Mouse (Mus musculus): Measurements from ENCODE around the gene Efcab2. TPM values are rescaled to one million over a fixed set of nuclear protein-coding genes. Genes with fewer than 3 reads are reported as not detected.

Gene Efcab2
- total RNA-seq, 2 experiments from 2014 or later, result 107 to 111 TPM

GRCm38 (mm10) chr1:178483854-178484253, 78.0 kb downstream of the Efcab2 start:
- no peak for DNase-seq

DNA sequence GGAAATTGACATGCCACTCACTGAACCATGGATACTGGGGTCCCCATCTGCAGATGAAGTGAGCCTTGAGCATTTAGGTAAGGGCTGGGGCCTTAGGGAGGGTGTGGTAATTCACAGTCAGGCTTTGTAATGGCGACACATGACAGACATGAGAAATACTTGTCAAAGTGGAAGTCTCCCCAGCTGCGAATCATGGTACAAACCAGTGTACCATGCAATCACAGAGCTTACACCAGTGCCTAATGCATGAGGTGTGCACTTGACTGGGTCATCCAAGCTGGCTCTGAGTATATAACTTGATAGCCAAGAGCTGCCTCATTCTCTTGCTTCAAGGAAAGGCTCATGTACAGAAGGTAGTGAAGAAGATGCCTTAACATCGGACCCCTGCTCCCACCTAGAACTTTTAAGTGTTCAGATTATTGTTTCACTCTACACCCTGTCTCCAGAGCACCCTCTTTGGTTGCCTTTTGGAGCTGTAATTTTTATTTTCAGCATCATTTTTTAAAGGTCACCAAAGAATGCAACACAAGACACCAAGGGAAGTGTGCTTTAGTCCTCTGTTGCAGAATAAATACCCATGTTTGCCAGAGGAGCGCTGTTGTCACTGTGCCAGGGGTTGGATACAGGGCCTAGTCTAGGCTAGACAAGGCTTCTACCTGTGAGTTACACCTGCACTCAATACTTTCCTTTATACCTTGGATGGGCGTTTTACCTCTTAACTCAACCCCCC, 79.4 kb downstream of the Efcab2 start:
- DNase-seq, result no peak

DNA sequence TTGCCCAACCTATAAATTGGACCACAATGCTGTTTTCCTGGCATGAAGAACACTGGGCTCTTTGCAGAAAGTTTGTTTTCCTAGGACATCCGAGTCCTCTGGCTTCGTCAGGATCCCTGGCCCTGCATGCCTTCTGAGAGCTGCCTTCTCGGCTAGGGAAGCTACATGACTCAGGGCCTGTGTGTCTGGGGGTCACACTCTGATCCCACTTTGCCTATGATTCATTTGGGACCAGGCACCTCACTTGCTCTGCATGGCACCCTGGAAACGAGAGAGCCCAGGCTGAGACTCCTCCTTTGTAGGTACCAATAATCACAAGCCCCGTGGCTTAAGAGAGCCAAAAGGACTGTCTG, 80.0 kb downstream of the Efcab2 start:
- no peak for DNase-seq

GRCm38 (mm10) chr1:178486828-178487227, 80.9 kb downstream of the Efcab2 start:
- peak in 1 of 2 experiments; percentile 23 for DNase-seq

GRCm38 (mm10) chr1:178489127-178489526, 83.2 kb downstream of the Efcab2 start:
- no peak for DNase-seq

- DNase-seq, result no peak
Measured at GRCm38 (mm10) chr1:178491733-178492132, 85.8 kb downstream of the Efcab2 start.

- DNase-seq, result no peak
Measured at GRCm38 (mm10) chr1:178492493-178492892, 86.6 kb downstream of the Efcab2 start.

DNA sequence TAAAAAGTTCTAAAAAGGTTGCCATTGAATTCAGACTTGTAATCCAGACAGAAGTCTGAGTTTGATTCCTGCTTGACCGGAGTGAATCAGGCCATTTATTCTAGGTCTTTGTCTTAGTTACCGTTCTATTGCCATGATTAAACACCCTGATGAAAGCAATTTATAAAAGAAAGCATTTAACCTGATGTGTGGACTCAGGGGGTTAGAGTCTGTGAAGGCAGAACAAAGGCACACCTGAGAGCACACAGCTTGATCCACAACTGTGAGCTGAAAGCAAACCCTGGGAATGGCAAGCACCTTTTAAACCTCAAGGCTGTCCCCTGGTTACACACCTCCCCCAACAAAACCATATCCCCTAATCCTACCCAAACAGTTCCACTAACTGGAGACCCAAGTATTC, 90.3 kb downstream of the Efcab2 start:
- DNase-seq, result no peak

DNA sequence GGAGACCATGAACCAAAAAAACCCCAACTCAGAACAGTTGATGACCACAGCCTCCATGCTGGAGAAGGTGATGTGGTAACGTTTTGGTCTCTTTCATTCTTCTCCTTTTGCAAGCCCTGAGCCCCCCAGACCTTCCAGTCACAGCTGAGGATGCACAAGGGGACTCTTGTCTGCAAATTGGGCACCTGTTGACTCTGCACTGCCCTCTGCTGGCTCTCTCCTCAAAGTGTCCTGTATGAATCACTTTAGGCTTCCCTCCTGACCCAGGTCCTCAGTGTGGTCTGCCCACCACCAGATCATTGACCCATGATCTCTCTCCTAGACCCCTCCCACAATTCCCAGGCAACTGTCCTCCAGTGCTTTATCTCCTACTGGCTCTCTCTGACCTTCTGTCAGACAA, 91.0 kb downstream of the Efcab2 start:
- peak; percentile 17 to 55 for DNase-seq

GRCm38 (mm10) chr1:178506938-178507337, 101.1 kb downstream of the Efcab2 start:
- DNase-seq, result no peak

GRCm38 (mm10) chr1:178512323-178513031, 106.6 kb downstream of the Efcab2 start:
- no peak for DNase-seq

- DNase-seq, result no peak
Measured at GRCm38 (mm10) chr1:178513954-178514353, 108.1 kb downstream of the Efcab2 start.

GRCm38 (mm10) chr1:178515839-178516238, 110.0 kb downstream of the Efcab2 start:
- DNase-seq, result no peak

GRCm38 (mm10) chr1:178522389-178522788, 116.5 kb downstream of the Efcab2 start:
- DNase-seq, result peak; percentile 24 to 45

DNA sequence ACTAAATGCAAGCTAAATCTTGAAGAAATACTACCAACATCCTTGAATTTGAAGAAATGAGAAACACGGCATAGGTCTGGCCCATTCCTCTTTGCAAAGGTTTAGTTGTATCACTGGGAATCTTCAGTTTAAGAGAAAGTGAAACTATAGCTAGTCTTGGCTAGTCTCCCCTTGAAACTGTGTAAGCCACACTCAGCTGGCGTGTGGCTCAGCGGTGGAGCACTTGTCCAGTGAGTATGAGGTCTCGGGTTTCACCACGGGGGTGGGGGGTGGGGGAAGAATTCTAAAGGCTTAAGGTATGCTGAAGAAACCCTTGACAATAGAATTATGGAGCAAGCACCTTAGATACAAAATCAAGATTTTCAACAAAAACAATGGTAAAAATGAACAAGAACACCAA, 117.3 kb downstream of the Efcab2 start:
- no peak for DNase-seq

DNA sequence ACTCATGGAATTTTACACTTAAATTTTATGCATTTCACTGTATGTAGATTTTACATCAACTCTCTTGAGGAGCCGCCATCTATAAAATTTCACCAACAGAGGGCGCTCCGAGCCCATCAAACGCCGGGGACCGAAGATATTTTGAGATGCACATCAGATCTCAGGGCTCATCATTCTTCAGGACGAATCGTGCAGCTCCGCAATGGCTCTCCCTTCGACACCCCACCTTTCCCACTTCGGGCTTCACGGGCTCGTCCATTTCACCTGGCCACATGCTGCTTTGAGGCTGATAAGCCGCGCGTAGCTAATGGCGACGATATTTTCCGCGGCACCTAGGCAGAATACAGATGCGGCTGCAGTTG, 121.3 kb downstream of the Efcab2 start:
- peak; percentile 45 to 85 for DNase-seq

- DNase-seq, result peak; percentile 35 to 59
Measured at GRCm38 (mm10) chr1:178527547-178528361, 121.9 kb downstream of the Efcab2 start.

DNA sequence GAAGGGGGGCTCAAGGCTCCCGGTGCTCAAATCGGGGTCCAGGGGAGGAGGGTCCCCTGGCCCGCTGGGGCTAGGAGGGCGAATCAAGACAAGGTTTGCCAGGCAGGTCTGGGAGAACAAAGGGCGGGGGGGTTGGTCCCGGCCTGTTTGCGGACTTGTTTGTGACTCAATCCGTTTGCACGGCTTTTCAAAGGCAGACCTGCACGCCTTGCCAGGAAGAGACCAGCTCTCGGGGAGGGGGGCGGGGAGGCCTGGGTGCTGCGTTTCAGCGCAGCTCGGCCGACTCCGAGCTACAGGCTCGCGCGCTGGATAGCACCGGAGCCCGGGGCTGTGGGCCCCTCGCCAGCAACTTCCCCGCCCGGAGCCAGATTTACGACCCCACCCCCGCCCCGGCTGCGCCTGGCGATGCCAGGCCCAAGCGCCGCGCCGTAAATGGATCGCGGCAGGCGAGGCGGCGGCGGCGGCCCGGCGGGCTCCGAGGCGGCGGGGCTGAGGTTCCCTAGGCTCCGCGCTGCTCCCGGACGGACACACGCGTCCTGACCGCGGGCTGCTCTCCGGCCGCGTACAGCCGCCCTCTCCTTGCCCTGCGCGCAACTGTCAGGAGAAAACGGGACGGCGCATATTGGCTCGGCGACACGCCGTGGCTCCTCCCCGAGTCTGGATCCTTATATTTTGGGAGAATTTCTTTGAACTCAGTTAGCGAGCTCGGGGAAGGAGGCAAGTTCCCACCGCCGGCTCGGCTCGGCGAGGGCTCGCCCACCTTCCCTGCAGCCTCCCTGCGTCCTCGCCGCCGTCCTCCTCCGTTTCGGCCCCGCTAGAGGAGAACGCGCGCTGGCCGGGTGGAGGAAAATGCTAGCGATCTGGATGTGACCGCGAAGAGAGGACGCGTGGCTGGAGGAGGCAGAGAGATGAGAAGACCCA, 122.8 kb downstream of the Efcab2 start, which contains the start of gene Kif26b:
Gene Kif26b (plus strand): TSS at position 695 of the 921 bp plus-strand sequence.
- DNase-seq, result peak; percentile 24 to 55

- peak in 1 of 2 experiments; percentile 18 for DNase-seq
Measured at GRCm38 (mm10) chr1:178529512-178530300, 123.8 kb downstream of the Efcab2 start.

- DNase-seq, result peak; percentile 77 to 82
Measured at GRCm38 (mm10) chr1:178530301-178531078, 124.6 kb downstream of the Efcab2 start.

All from heart, adult 18-20 months (tissue).